Comparison of ENCODE assay signal across 22 mouse cellular contexts in the genomic region with DNA sequence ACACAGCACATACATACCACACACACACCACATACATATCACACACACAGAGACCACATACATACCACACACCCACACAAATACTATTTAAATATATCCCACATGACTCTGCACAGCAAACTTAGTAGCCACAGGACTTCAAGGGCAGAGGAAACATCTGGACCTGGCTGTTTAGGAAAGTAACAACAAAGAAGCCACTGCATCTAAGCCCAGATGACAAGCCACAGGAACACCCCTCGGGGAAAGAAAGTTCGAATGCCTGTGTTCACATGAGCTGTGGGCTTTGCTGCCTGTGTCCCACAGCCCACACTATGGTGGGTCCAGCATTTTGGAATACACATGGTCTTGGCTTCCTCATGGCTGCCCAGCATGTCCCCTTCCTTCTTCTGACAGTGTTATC.
"Had no signal": no experiment of that assay in that cellular context is flagged by ENCODE, and none has a peak within 500 bp of the region (broad histone marks: within the 10 kb centered on the region; RNA-seq: fewer than 3 reads in every experiment).

No protein-coding gene starts in this region.

- DNase-seq: liver, postnatal 0 days; lung, adult 2 months; lung, postnatal 14 days; lung, postnatal 36 days; midbrain, embryonic 14.5 days; retina, postnatal 1 day; right cerebral cortex, adult 18-20 months; right cerebral cortex, postnatal 25 days; thymus, adult 18-20 months; thymus, postnatal 14 days; thymus, postnatal 36 days had no signal

- H3K4me3 ChIP-seq: liver, embryonic 15.5 days; lung, embryonic 15.5 days; midbrain, embryonic 10.5 days; midbrain, embryonic 12.5 days; myocyte; neural tube, embryonic 13.5 days; neural tube, embryonic 15.5 days; stomach, embryonic 15.5 days had no signal

- H3K27ac ChIP-seq: liver, embryonic 15.5 days; lung, embryonic 15.5 days; macrophage; midbrain, embryonic 10.5 days; midbrain, embryonic 12.5 days; neural tube, embryonic 13.5 days; neural tube, embryonic 15.5 days; stomach, embryonic 15.5 days had no signal

- H3K27me3 ChIP-seq: lung, embryonic 15.5 days; midbrain, embryonic 12.5 days; neural tube, embryonic 13.5 days; neural tube, embryonic 15.5 days; stomach, embryonic 15.5 days had no signal

- H3K9me3 ChIP-seq: liver, embryonic 15.5 days; lung, embryonic 15.5 days; midbrain, embryonic 10.5 days; midbrain, embryonic 12.5 days; neural tube, embryonic 13.5 days; neural tube, embryonic 15.5 days; stomach, embryonic 15.5 days had no signal

- H3K4me1 ChIP-seq: lung, embryonic 15.5 days; midbrain, embryonic 10.5 days; midbrain, embryonic 12.5 days; neural tube, embryonic 13.5 days; neural tube, embryonic 15.5 days; stomach, embryonic 15.5 days had no signal

- ATAC-seq: liver, postnatal 0 days; lung, postnatal 0 days; midbrain, embryonic 16.5 days had no signal

- H3K4me2 ChIP-seq: liver, embryonic 15.5 days; lung, embryonic 15.5 days; midbrain, embryonic 12.5 days; neural tube, embryonic 13.5 days; neural tube, embryonic 15.5 days; stomach, embryonic 15.5 days had no signal

- H3K36me3 ChIP-seq: liver, embryonic 15.5 days; lung, embryonic 15.5 days; midbrain, embryonic 12.5 days; neural tube, embryonic 13.5 days; stomach, embryonic 15.5 days had no signal

- H3K9ac ChIP-seq: liver, embryonic 15.5 days; liver, postnatal 0 days; lung, embryonic 15.5 days; midbrain, embryonic 12.5 days; neural tube, embryonic 13.5 days; neural tube, embryonic 15.5 days; stomach, embryonic 15.5 days had no signal
